Mouse (Mus musculus) heart, embryonic 10.5 days (tissue): ENCODE measurements around the gene Rpl23. TPM values are rescaled to one million over a fixed set of nuclear protein-coding genes. Genes with fewer than 3 reads are reported as not detected.
"Not testable (repeated sequence)": the region's sequence is repeated elsewhere in the genome, so short reads cannot be mapped to it uniquely, and the experiment has no call there.

Source experiments
- DNase-seq: peaks from one replicate; pipeline ENCODE4 v3.0.0-alpha.2; 2017; ENCODE audit warnings: low spot score
- H3K27ac ChIP-seq: fragments of 300-500 bp; sonication (generic); 2 replicates; pipeline ENCODE4 v1.5.1; 2016; ENCODE audit warnings: mild to moderate bottlenecking
- H3K27me3 ChIP-seq: fragments of 300-500 bp; sonication (generic); 2 replicates; pipeline ENCODE4 v1.6.1; 2016; ENCODE audit warnings: mild to moderate bottlenecking; ENCODE audit not compliant: poor library complexity, insufficient read depth, severe bottlenecking
- H3K36me3 ChIP-seq: fragments of 300-500 bp; sonication (generic); 2 replicates; pipeline ENCODE4 v1.6.1; 2016; ENCODE audit warnings: mild to moderate bottlenecking, moderate library complexity
- H3K4me1 ChIP-seq: fragments of 300-500 bp; sonication (generic); 2 replicates; pipeline ENCODE4 v1.6.1; 2016; ENCODE audit warnings: mild to moderate bottlenecking
- H3K4me3 ChIP-seq: fragments of 300-500 bp; sonication (generic); 2 replicates; pipeline ENCODE4 v1.5.1; 2016; ENCODE audit warnings: mild to moderate bottlenecking, moderate library complexity
- H3K9me3 ChIP-seq: fragments of 300-500 bp; sonication (generic); 2 replicates; pipeline ENCODE4 v1.6.1; 2016; ENCODE audit warnings: mild to moderate bottlenecking, moderate library complexity
- WGBS: fragments of 180-500 bp; shearing (Covaris S2); methylation state at CpG from one replicate; pipeline ENCODE4 v1.1.7; 2016; 5-methylcytosine and 5-hydroxymethylcytosine counted together
- polyA plus RNA-seq: library from polyadenylated mRNA; unstranded; fragments of >200 nt; fragmentation: Nextera tagmentation; extraction: Ambion mirVana; gene quantifications from 2 replicates; pipeline ENCODE4 v1.2.1, GENCODE M21; 2016

Gene Rpl23
- polyA plus RNA-seq, 1 experiment from 2014 or later: 414 TPM

GRCm38 (mm10) chr11:97790778-97791438, 8.7 kb upstream of the Rpl23 start:
- H3K4me1 ChIP-seq: not testable (repeated sequence)
- 75% methylated on average over 2 of the region's 2 CpGs for WGBS

GRCm38 (mm10) chr11:97789727-97790126, 7.5 kb upstream of the Rpl23 start:
- Histone ChIP-seq H3K27me3 (no peaks in the 10 kb centered on the region), H3K4me3 (no peak overlapping the region), H3K36me3 (no peaks in the 10 kb centered on the region), H3K4me1 (no peaks in the 10 kb centered on the region), H3K27ac (no peak overlapping the region), H3K9me3 (no peaks in the 10 kb centered on the region)
- WGBS: 80% methylated on average over 5 of the region's 5 CpGs
- DNase-seq: no peak

More at GRCm38 (mm10) chr11:97790778-97791438, 8.7 kb upstream of the Rpl23 start:
- H3K27me3 ChIP-seq, DNase-seq, H3K9me3 ChIP-seq, H3K27ac ChIP-seq, H3K4me3 ChIP-seq, H3K36me3 ChIP-seq: not testable (repeated sequence)

- H3K4me1 ChIP-seq: no peaks in the 10 kb centered on the region
- H3K9me3 ChIP-seq: no peaks in the 10 kb centered on the region
These were observed 5.7 kb upstream of the Rpl23 start for GRCm38 (mm10) chr11:97787961-97788360.

GRCm38 (mm10) chr11:97782564-97782895, 293 bp upstream of the Rpl23 start:
- no peaks in the 10 kb centered on the region for H3K9me3 ChIP-seq
- peak overlapping the region; percentile 97 for H3K4me3 ChIP-seq
- H3K27me3 ChIP-seq: no peaks in the 10 kb centered on the region
- peaks cover 37% of the 10 kb centered on the region for H3K36me3 ChIP-seq
- no peak for DNase-seq
- peaks cover 13% of the 10 kb centered on the region for H3K4me1 ChIP-seq
- WGBS: under 1% methylated on average over 10 of the region's 10 CpGs
- H3K27ac ChIP-seq: peak overlapping the region; percentile 97

More at GRCm38 (mm10) chr11:97787961-97788360, 5.7 kb upstream of the Rpl23 start:
- DNase-seq: no peak
- 76% methylated on average over 3 of the region's 3 CpGs for WGBS
- Histone ChIP-seq H3K27me3 (no peaks in the 10 kb centered on the region), H3K36me3 (no peaks in the 10 kb centered on the region), H3K4me3 (no peak overlapping the region), H3K27ac (no peak overlapping the region)

- peaks cover 13% of the 10 kb centered on the region for H3K4me1 ChIP-seq
- no peak for DNase-seq
- H3K27ac ChIP-seq: peak overlapping the region; percentile 97
- no peaks in the 10 kb centered on the region for H3K9me3 ChIP-seq
- H3K4me3 ChIP-seq: peak overlapping the region; percentile 97
- no peaks in the 10 kb centered on the region for H3K27me3 ChIP-seq
- H3K36me3 ChIP-seq: peaks cover 48% of the 10 kb centered on the region
- WGBS: 2% methylated on average over 11 of the region's 11 CpGs
These were observed 782 bp downstream of the Rpl23 start for GRCm38 (mm10) chr11:97781478-97781831.

GRCm38 (mm10) chr11:97779968-97780701, 2.1 kb downstream of the Rpl23 start:
- H3K4me3 ChIP-seq: peak overlapping the region; percentile 97
- no peak for DNase-seq
- WGBS: 67% methylated on average over 2 of the region's 2 CpGs
- no peaks in the 10 kb centered on the region for H3K9me3 ChIP-seq
- H3K36me3 ChIP-seq: peaks cover 59% of the 10 kb centered on the region
- peak overlapping the region; percentile 97; the same call in 1 of the 2 replicates for H3K27ac ChIP-seq
- peaks cover 13% of the 10 kb centered on the region for H3K4me1 ChIP-seq
- H3K27me3 ChIP-seq: no peaks in the 10 kb centered on the region

- no peak overlapping the region for H3K4me3 ChIP-seq
- WGBS: 93% methylated on average over 1 of the region's 1 CpGs
- peaks cover 61% of the 10 kb centered on the region for H3K36me3 ChIP-seq
- no peak for DNase-seq
- no peaks in the 10 kb centered on the region for H3K9me3 ChIP-seq
- peaks cover 13% of the 10 kb centered on the region for H3K4me1 ChIP-seq
- H3K27ac ChIP-seq: no peak overlapping the region
- no peaks in the 10 kb centered on the region for H3K27me3 ChIP-seq
These were observed 3.3 kb downstream of the Rpl23 start for GRCm38 (mm10) chr11:97778918-97779317.

- no peaks in the 10 kb centered on the region for H3K27me3 ChIP-seq
- no peak overlapping the region for H3K4me3 ChIP-seq
- WGBS: 41% methylated on average over 2 of the region's 2 CpGs
- H3K9me3 ChIP-seq: no peaks in the 10 kb centered on the region
- DNase-seq: no peak
- H3K36me3 ChIP-seq: peaks cover 61% of the 10 kb centered on the region
- H3K27ac ChIP-seq: no peak overlapping the region
- H3K4me1 ChIP-seq: peaks cover 13% of the 10 kb centered on the region
These were observed 5.1 kb downstream of the Rpl23 start for GRCm38 (mm10) chr11:97777129-97777529.

- Histone ChIP-seq H3K27ac (no peak overlapping the region), H3K36me3 (peaks cover 61% of the 10 kb centered on the region), H3K4me1 (peaks cover 13% of the 10 kb centered on the region), H3K4me3 (no peak overlapping the region), H3K9me3 (no peaks in the 10 kb centered on the region), H3K27me3 (no peaks in the 10 kb centered on the region)
- 60% methylated on average over 5 of the region's 5 CpGs for WGBS
- no peak for DNase-seq
These were observed 5.6 kb downstream of the Rpl23 start for GRCm38 (mm10) chr11:97776497-97777128.

GRCm38 (mm10) chr11:97775808-97776496, 6.3 kb downstream of the Rpl23 start, which contains the start of gene 1700001P01Rik:
TSS of gene 1700001P01Rik (minus strand) at chr11:97775918.
- no peaks in the 10 kb centered on the region for H3K27me3 ChIP-seq
- peaks cover 12% of the 10 kb centered on the region for H3K4me1 ChIP-seq
- DNase-seq: no peak
- H3K27ac ChIP-seq: no peak within 1 kb of the TSS
- H3K4me3 ChIP-seq: no peak within 1 kb of the TSS
- H3K36me3 ChIP-seq: peaks cover 57% of the 10 kb centered on the region
- 49% methylated on average over 17 of the region's 17 CpGs for WGBS
- H3K9me3 ChIP-seq: no peaks in the 10 kb centered on the region

- Histone ChIP-seq H3K36me3 (peaks cover 49% of the 10 kb centered on the region), H3K9me3 (no peaks in the 10 kb centered on the region)
- WGBS: 73% methylated on average over 13 of the region's 13 CpGs
These were observed 7.1 kb downstream of the Rpl23 start for GRCm38 (mm10) chr11:97775186-97775585.

GRCm38 (mm10) chr11:97771410-97771809, 10.8 kb downstream of the Rpl23 start:
- H3K4me1 ChIP-seq: no peaks in the 10 kb centered on the region
- peaks cover 13% of the 10 kb centered on the region for H3K36me3 ChIP-seq
- no peak for DNase-seq
- H3K9me3 ChIP-seq: no peaks in the 10 kb centered on the region
- WGBS: 79% methylated on average over 14 of the region's 14 CpGs
- H3K4me3 ChIP-seq: no peak overlapping the region
- no peaks in the 10 kb centered on the region for H3K27me3 ChIP-seq
- H3K27ac ChIP-seq: no peak overlapping the region

More at GRCm38 (mm10) chr11:97775186-97775585, 7.1 kb downstream of the Rpl23 start:
- no peak for DNase-seq
- Histone ChIP-seq H3K27ac (no peak overlapping the region), H3K4me1 (peaks cover 4% of the 10 kb centered on the region), H3K27me3 (no peaks in the 10 kb centered on the region), H3K4me3 (no peak overlapping the region)
